Mouse (Mus musculus): ENCODE measurements around the gene A130010J15Rik. TPM values are rescaled to one million over a fixed set of nuclear protein-coding genes. Genes with fewer than 3 reads are reported as not detected.

The A130010J15Rik gene
- total RNA-seq (2014; fragmentation: Nextera tagmentation) (6.2 and 6.7 TPM in 2 replicates), total RNA-seq (2017) (7.0 and 13.9 TPM in 2 replicates)

- no peak for ATAC-seq (replicated peaks; ENCODE audit: poor library complexity, severe bottlenecking)
Observed at GRCm38 (mm10) chr1:193167746-193168145, at the start of gene A130010J15Rik. Gene A130010J15Rik, plus strand, starts transcription at chr1:193168046.

- ATAC-seq (replicated peaks; ENCODE audit: poor library complexity, severe bottlenecking): no peak
Observed at GRCm38 (mm10) chr1:193122793-193123192, 45.1 kb upstream of the A130010J15Rik start.

GRCm38 (mm10) chr1:193123290-193123689, 44.6 kb upstream of the A130010J15Rik start:
- ATAC-seq (replicated peaks; ENCODE audit: poor library complexity, severe bottlenecking): no peak

- ATAC-seq (replicated peaks; ENCODE audit: poor library complexity, severe bottlenecking): no peak
Observed at GRCm38 (mm10) chr1:193125835-193126234, 42.0 kb upstream of the A130010J15Rik start.

- peak; percentile 24; the same call in 1 of the 2 replicates for ATAC-seq (replicated peaks; ENCODE audit: poor library complexity, severe bottlenecking)
Observed at GRCm38 (mm10) chr1:193128055-193128454, 39.8 kb upstream of the A130010J15Rik start.

GRCm38 (mm10) chr1:193129321-193129720, 38.5 kb upstream of the A130010J15Rik start:
- ATAC-seq (replicated peaks; ENCODE audit: poor library complexity, severe bottlenecking): no peak

GRCm38 (mm10) chr1:193129786-193130455, 37.9 kb upstream of the A130010J15Rik start, which contains the start of gene Diexf:
Gene Diexf, minus strand, starts transcription at chr1:193130272.
- ATAC-seq (replicated peaks; ENCODE audit: poor library complexity, severe bottlenecking): peak; percentile 95

GRCm38 (mm10) chr1:193130456-193130825, 37.4 kb upstream of the A130010J15Rik start:
- 0 out of 2 replicates have a peak, but pooled peaks have one; percentile 1 for ATAC-seq (replicated peaks; ENCODE audit: poor library complexity, severe bottlenecking)

- ATAC-seq (replicated peaks; ENCODE audit: poor library complexity, severe bottlenecking): no peak
Observed at GRCm38 (mm10) chr1:193130839-193131238, 37.0 kb upstream of the A130010J15Rik start.

- ATAC-seq (replicated peaks; ENCODE audit: poor library complexity, severe bottlenecking): no peak
Observed at GRCm38 (mm10) chr1:193131311-193131948, 36.4 kb upstream of the A130010J15Rik start.

- ATAC-seq (replicated peaks; ENCODE audit: poor library complexity, severe bottlenecking): no peak
Observed at GRCm38 (mm10) chr1:193132385-193132784, 35.5 kb upstream of the A130010J15Rik start.

GRCm38 (mm10) chr1:193133726-193134125, 34.1 kb upstream of the A130010J15Rik start:
- no peak for ATAC-seq (replicated peaks; ENCODE audit: poor library complexity, severe bottlenecking)

GRCm38 (mm10) chr1:193138087-193138486, 29.8 kb upstream of the A130010J15Rik start:
- peak; percentile 35 for ATAC-seq (replicated peaks; ENCODE audit: poor library complexity, severe bottlenecking)

GRCm38 (mm10) chr1:193138669-193139068, 29.2 kb upstream of the A130010J15Rik start:
- ATAC-seq (replicated peaks; ENCODE audit: poor library complexity, severe bottlenecking): peak; percentile 71

GRCm38 (mm10) chr1:193141118-193141517, 26.7 kb upstream of the A130010J15Rik start:
- no peak for ATAC-seq (replicated peaks; ENCODE audit: poor library complexity, severe bottlenecking)

- ATAC-seq (replicated peaks; ENCODE audit: poor library complexity, severe bottlenecking): no peak
Observed at GRCm38 (mm10) chr1:193142517-193143062, 25.3 kb upstream of the A130010J15Rik start.

- ATAC-seq (replicated peaks; ENCODE audit: poor library complexity, severe bottlenecking): no peak
Observed at GRCm38 (mm10) chr1:193144516-193144915, 23.3 kb upstream of the A130010J15Rik start.

- peak; percentile 91 for ATAC-seq (replicated peaks; ENCODE audit: poor library complexity, severe bottlenecking)
Observed at GRCm38 (mm10) chr1:193145101-193145500, 22.7 kb upstream of the A130010J15Rik start.

- no peak for ATAC-seq (replicated peaks; ENCODE audit: poor library complexity, severe bottlenecking)
Observed at GRCm38 (mm10) chr1:193146416-193146815, 21.4 kb upstream of the A130010J15Rik start.

GRCm38 (mm10) chr1:193149231-193149630, 18.6 kb upstream of the A130010J15Rik start:
- no peak for ATAC-seq (replicated peaks; ENCODE audit: poor library complexity, severe bottlenecking)

- ATAC-seq (replicated peaks; ENCODE audit: poor library complexity, severe bottlenecking): no peak
Observed at GRCm38 (mm10) chr1:193151134-193151533, 16.7 kb upstream of the A130010J15Rik start.
